Mouse (Mus musculus): ENCODE results near the gene Prkaca. TPM values are rescaled to one million over a fixed set of nuclear protein-coding genes. Genes with fewer than 3 reads are reported as not detected.
A peak's percentile ranks its signal among the peaks of the same experiment; 100 is the strongest.
"Not testable (repeated sequence)": the region's sequence is repeated elsewhere in the genome, so short reads cannot be mapped to it uniquely, and the experiment has no call there.

Prkaca gene
- polyA plus RNA-seq, 1 experiment from 2014 or later, result 148 TPM

GRCm38 (mm10) chr8:83978200-83978599 lies 5.4 kb downstream of the Prkaca start:
- peaks cover 36% of the 10 kb centered on the region for H3K4me1 ChIP-seq
- WGBS, result 77% methylated on average over 9 of the region's 9 CpGs
- H3K27me3 ChIP-seq (ENCODE audit: poor library complexity, severe bottlenecking), result no peaks in the 10 kb centered on the region
- H3K36me3 ChIP-seq (replicated peaks), result peaks cover 62% of the 10 kb centered on the region
- H3K9me3 ChIP-seq, result no peaks in the 10 kb centered on the region
- H3K27ac ChIP-seq, result peak overlapping the region; percentile 26; the same call in 1 of the 2 replicates
- H3K4me3 ChIP-seq, result no peak overlapping the region; the same call in 1 of the 2 replicates
- DNase-seq (ENCODE audit: extremely low spot score, low spot score), result no peak

GRCm38 (mm10) chr8:83980250-83980649 lies 7.5 kb downstream of the Prkaca start:
- Histone ChIP-seq H3K4me3 (no peak overlapping the region), H3K27ac (no peak overlapping the region), H3K36me3 (replicated peaks) (peaks cover 79% of the 10 kb centered on the region), H3K9me3 (no peaks in the 10 kb centered on the region), H3K27me3 (ENCODE audit: poor library complexity, severe bottlenecking) (no peaks in the 10 kb centered on the region), H3K4me1 (peaks cover 20% of the 10 kb centered on the region)
- 88% methylated on average over 1 of the region's 1 CpGs for WGBS
- no peak for DNase-seq (ENCODE audit: extremely low spot score, low spot score)

GRCm38 (mm10) chr8:83980845-83981244 lies 8.1 kb downstream of the Prkaca start:
- 84% methylated on average over 8 of the region's 8 CpGs for WGBS
- DNase-seq (ENCODE audit: extremely low spot score, low spot score), result no peak
- Histone ChIP-seq H3K4me1 (peaks cover 20% of the 10 kb centered on the region), H3K27me3 (ENCODE audit: poor library complexity, severe bottlenecking) (no peaks in the 10 kb centered on the region), H3K36me3 (replicated peaks) (peaks cover 83% of the 10 kb centered on the region), H3K27ac (no peak overlapping the region), H3K9me3 (no peaks in the 10 kb centered on the region), H3K4me3 (no peak overlapping the region)

- no peak overlapping the region for H3K4me3 ChIP-seq
- peaks cover 84% of the 10 kb centered on the region for H3K36me3 ChIP-seq (replicated peaks)
- H3K27me3 ChIP-seq (ENCODE audit: poor library complexity, severe bottlenecking), result no peaks in the 10 kb centered on the region
- H3K9me3 ChIP-seq, result no peaks in the 10 kb centered on the region
- no peak for DNase-seq (ENCODE audit: extremely low spot score, low spot score)
- H3K4me1 ChIP-seq, result peaks cover 20% of the 10 kb centered on the region
- 95% methylated on average over 7 of the region's 7 CpGs for WGBS
- H3K27ac ChIP-seq, result no peak overlapping the region
These were observed 8.7 kb downstream of the Prkaca start for GRCm38 (mm10) chr8:83981533-83981932.

GRCm38 (mm10) chr8:83982449-83982848 lies 9.7 kb downstream of the Prkaca start:
- WGBS, result 85% methylated on average over 4 of the region's 4 CpGs
- DNase-seq (ENCODE audit: extremely low spot score, low spot score), result no peak
- no peaks in the 10 kb centered on the region for H3K27me3 ChIP-seq (ENCODE audit: poor library complexity, severe bottlenecking)
- H3K4me1 ChIP-seq, result peaks cover 11% of the 10 kb centered on the region
- peaks cover 94% of the 10 kb centered on the region for H3K36me3 ChIP-seq (replicated peaks)
- H3K9me3 ChIP-seq, result no peaks in the 10 kb centered on the region
- H3K27ac ChIP-seq, result no peak overlapping the region
- no peak overlapping the region for H3K4me3 ChIP-seq

- not testable (repeated sequence) for H3K27me3 ChIP-seq (ENCODE audit: poor library complexity, severe bottlenecking); H3K4me3 ChIP-seq; H3K4me1 ChIP-seq; H3K27ac ChIP-seq; DNase-seq (ENCODE audit: extremely low spot score, low spot score); H3K9me3 ChIP-seq
- H3K36me3 ChIP-seq (replicated peaks), result peaks cover 97% of the 10 kb centered on the region
- 99% methylated on average over 2 of the region's 2 CpGs for WGBS
These were observed 10.4 kb downstream of the Prkaca start for GRCm38 (mm10) chr8:83983222-83983621.

- H3K27ac ChIP-seq, result no peak overlapping the region
- whole genome bisulfite sequencing, result 89% methylated on average over 7 of the region's 7 CpGs
- no peaks in the 10 kb centered on the region for H3K27me3 ChIP-seq (ENCODE audit: poor library complexity, severe bottlenecking)
- H3K9me3 ChIP-seq, result no peaks in the 10 kb centered on the region
- H3K4me3 ChIP-seq, result no peak overlapping the region
- no peak for DNase-seq (ENCODE audit: extremely low spot score, low spot score)
- H3K4me1 ChIP-seq, result no peaks in the 10 kb centered on the region
- H3K36me3 ChIP-seq (replicated peaks), result peaks cover 97% of the 10 kb centered on the region
These were observed 16.4 kb downstream of the Prkaca start for GRCm38 (mm10) chr8:83989243-83989642.

- no peaks in the 10 kb centered on the region for H3K4me1 ChIP-seq
- H3K36me3 ChIP-seq (replicated peaks), result peaks cover 97% of the 10 kb centered on the region
- no peak overlapping the region for H3K27ac ChIP-seq
- H3K9me3 ChIP-seq, result no peaks in the 10 kb centered on the region
- 94% methylated on average over 14 of the region's 14 CpGs for WGBS
- no peaks in the 10 kb centered on the region for H3K27me3 ChIP-seq (ENCODE audit: poor library complexity, severe bottlenecking)
- DNase-seq (ENCODE audit: extremely low spot score, low spot score), result no peak
- no peak overlapping the region for H3K4me3 ChIP-seq
These were observed 17.4 kb downstream of the Prkaca start for GRCm38 (mm10) chr8:83990170-83990569.

- H3K4me3 ChIP-seq, result no peak overlapping the region
- H3K36me3 ChIP-seq (replicated peaks), result peaks cover 78% of the 10 kb centered on the region
- DNase-seq (ENCODE audit: extremely low spot score, low spot score), result no peak
- H3K27ac ChIP-seq, result no peak overlapping the region
- H3K4me1 ChIP-seq, result peaks cover 11% of the 10 kb centered on the region
- no peaks in the 10 kb centered on the region for H3K9me3 ChIP-seq
- H3K27me3 ChIP-seq (ENCODE audit: poor library complexity, severe bottlenecking), result 0 out of 2 replicates have a peak, but pooled peaks cover 4% of the 10 kb centered on the region
- WGBS, result 87% methylated on average over 2 of the region's 2 CpGs
These were observed 19.7 kb downstream of the Prkaca start for GRCm38 (mm10) chr8:83992488-83992887.

GRCm38 (mm10) chr8:83994030-83994429 lies 21.2 kb downstream of the Prkaca start:
- Histone ChIP-seq H3K4me1 (peaks cover 19% of the 10 kb centered on the region), H3K9me3 (no peaks in the 10 kb centered on the region), H3K27me3 (ENCODE audit: poor library complexity, severe bottlenecking) (peaks cover 7% of the 10 kb centered on the region), H3K4me3 (no peak overlapping the region), H3K36me3 (replicated peaks) (peaks cover 65% of the 10 kb centered on the region), H3K27ac (no peak overlapping the region)
- WGBS, result 94% methylated on average over 3 of the region's 3 CpGs
- DNase-seq (ENCODE audit: extremely low spot score, low spot score), result no peak

- peaks cover 65% of the 10 kb centered on the region for H3K36me3 ChIP-seq (replicated peaks)
- H3K9me3 ChIP-seq, result no peaks in the 10 kb centered on the region
- 9% methylated on average over 12 of the region's 12 CpGs for WGBS
- H3K4me3 ChIP-seq, result peak overlapping the region; percentile 85
- DNase-seq (ENCODE audit: extremely low spot score, low spot score), result no peak
- H3K4me1 ChIP-seq, result peaks cover 37% of the 10 kb centered on the region
- H3K27ac ChIP-seq, result peak overlapping the region; percentile 96; the same call in 1 of the 2 replicates
- H3K27me3 ChIP-seq (ENCODE audit: poor library complexity, severe bottlenecking), result peaks cover 26% of the 10 kb centered on the region
These were observed 23.2 kb downstream of the Prkaca start for GRCm38 (mm10) chr8:83995973-83996372.

- H3K9me3 ChIP-seq, result no peaks in the 10 kb centered on the region
- peak; percentile 83 for DNase-seq (ENCODE audit: extremely low spot score, low spot score)
- H3K27ac ChIP-seq, result peak overlapping the region; percentile 96
- H3K27me3 ChIP-seq (ENCODE audit: poor library complexity, severe bottlenecking), result peaks cover 35% of the 10 kb centered on the region
- WGBS, result under 1% methylated on average over 69 of the region's 103 CpGs
- H3K4me3 ChIP-seq, result peak overlapping the region; percentile 85
- H3K36me3 ChIP-seq (replicated peaks), result peaks cover 65% of the 10 kb centered on the region
- H3K4me1 ChIP-seq, result peaks cover 45% of the 10 kb centered on the region
These were observed 24.0 kb downstream of the Prkaca start for GRCm38 (mm10) chr8:83996567-83997505.

GRCm38 (mm10) chr8:83997511-83998141 lies 24.8 kb downstream of the Prkaca start, which contains the start of gene Samd1:
TSS of gene Samd1 (plus strand) at chr8:83997672.
- H3K27ac ChIP-seq, result peak within 1 kb of the TSS; percentile 96
- H3K9me3 ChIP-seq, result no peaks in the 10 kb centered on the region
- peak; percentile 52 for DNase-seq (ENCODE audit: extremely low spot score, low spot score)
- H3K4me1 ChIP-seq, result peaks cover 47% of the 10 kb centered on the region
- 5% methylated on average over 81 of the region's 112 CpGs for WGBS
- peaks cover 65% of the 10 kb centered on the region for H3K36me3 ChIP-seq (replicated peaks)
- peak within 1 kb of the TSS; percentile 85 for H3K4me3 ChIP-seq
- H3K27me3 ChIP-seq (ENCODE audit: poor library complexity, severe bottlenecking), result peaks cover 43% of the 10 kb centered on the region

Measured in forebrain, embryonic 10.5 days (tissue).